Mouse (Mus musculus) heart, adult 2 months (tissue): ENCODE measurements around the gene Polr3b. TPM values are rescaled to one million over a fixed set of nuclear protein-coding genes. Genes with fewer than 3 reads are reported as not detected.

Source experiments
- DNase-seq, 2 experiments: peaks; one replicate each; pipeline ENCODE4 v3.0.0; 2021
- H3K27ac ChIP-seq: fragments of 200-600 bp; 2 replicates; pipeline ENCODE4 v1.8.1; 2022
- H3K27me3 ChIP-seq: fragments of 200-500 bp; 2 replicates; pipeline ENCODE4 v1.6.1; 2012; ENCODE audit warnings: mild to moderate bottlenecking, low read length, inconsistent platforms, mixed read lengths; ENCODE audit not compliant: control insufficient read depth, insufficient read depth
- H3K36me3 ChIP-seq: fragments of 200-500 bp; 2 replicates; pipeline ENCODE4 v1.6.1; 2012; ENCODE audit warnings: low read length, inconsistent platforms; ENCODE audit not compliant: control insufficient read depth, insufficient read depth
- H3K4me1 ChIP-seq: fragments of 200-500 bp; 2 replicates; pipeline ENCODE4 v1.6.1; 2011; ENCODE audit warnings: low read length; ENCODE audit not compliant: control insufficient read depth, insufficient read depth
- H3K4me3 ChIP-seq: fragments of 200-600 bp; 2 replicates; pipeline ENCODE4 v1.8.1; 2022
- H3K79me2 ChIP-seq: fragments of 200-500 bp; replicated peaks from 2 replicates; pipeline ENCODE4 v1.6.1; 2012; ENCODE audit warnings: mild to moderate bottlenecking, inconsistent platforms, low read length, moderate library complexity, mixed read lengths; ENCODE audit not compliant: control insufficient read depth, insufficient read depth
- H3K9ac ChIP-seq: fragments of 200-500 bp; 2 replicates; pipeline ENCODE4 v1.6.1; 2012; ENCODE audit warnings: low read depth, mild to moderate bottlenecking, control low read depth, inconsistent platforms, low read length, mixed read lengths
- CTCF ChIP-seq: fragments of 200-600 bp; IDR thresholded peaks from 2 replicates; pipeline ENCODE4 v1.8.1; 2022; ENCODE audit warnings: antibody characterized with exemption, mild to moderate bottlenecking, moderate library complexity
- EP300 ChIP-seq: fragments of 200-500 bp; IDR thresholded peaks from 2 replicates; pipeline ENCODE4 v1.6.1; 2011; ENCODE audit warnings: low read depth, low read length, control low read depth; ENCODE audit not compliant: insufficient read depth
- POLR2A ChIP-seq: fragments of 200-500 bp; IDR thresholded peaks from 2 replicates; pipeline ENCODE4 v1.6.1; 2011; ENCODE audit warnings: mild to moderate bottlenecking, low read depth, low read length, control low read depth; ENCODE audit not compliant: insufficient read depth
- WGBS: fragments of 180-500 bp; shearing (Covaris S2); methylation state at CpG from one replicate; pipeline ENCODE4 v1.1.7; 2018; 5-methylcytosine and 5-hydroxymethylcytosine counted together
- intact Hi-C: fragments of 180-260 bp; cut with DNase I; formaldehyde crosslinking; loops from one replicate; pipeline ENCODE4 v1.15.1; 2025
- polyA plus RNA-seq: library from polyadenylated mRNA; depleted of rRNA; stranded (reverse); fragments of >200 nt; gene quantifications from 2 replicates; pipeline ENCODE4 v1.2.3, GENCODE M21; 2012; rRNA removed
- total RNA-seq, 2 experiments: library from RNA; stranded (reverse); gene quantifications; 2 replicates each; pipeline ENCODE4 v1.2.3; 2021

The Polr3b gene
- total and polyA plus RNA-seq, 3 experiments: 3.0 to 10.9 (median 8.9) TPM

DNA sequence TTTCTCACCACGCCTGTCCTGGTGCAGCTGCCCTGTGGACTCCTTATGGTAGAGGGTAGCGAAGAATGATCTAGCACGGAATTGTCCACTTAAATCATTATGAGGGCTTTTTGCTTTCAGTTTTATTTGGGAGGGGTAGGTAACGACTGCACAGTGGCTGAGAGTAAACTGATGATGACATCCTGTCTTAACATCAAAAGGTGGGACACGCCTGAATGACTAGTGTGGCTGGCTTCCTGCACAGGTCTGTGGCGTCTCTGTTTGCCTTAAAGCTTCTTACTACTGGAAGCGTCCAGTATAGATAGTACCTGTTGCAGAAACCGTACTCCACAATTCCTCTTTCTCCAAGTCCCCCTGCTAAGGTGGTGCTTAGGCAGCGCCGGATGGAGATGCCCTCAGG is 146.7 kb downstream of the Polr3b start:
- Histone ChIP-seq H3K27ac (no peak overlapping the region), H3K79me2 (no peaks in the 10 kb centered on the region), H3K27me3 (no peaks in the 10 kb centered on the region), H3K4me3 (no peak overlapping the region), H3K9ac (no peak overlapping the region), H3K4me1 (peaks cover 6% of the 10 kb centered on the region; the same call in 1 of the 2 replicates), H3K36me3 (no peaks in the 10 kb centered on the region)
- intact Hi-C loops: no loop called here
- no peak for TF ChIP-seq EP300
- no peak for TF ChIP-seq POLR2A
- TF ChIP-seq CTCF: no peak
- WGBS: 76% methylated on average over 10 of the region's 10 CpGs
- DNase-seq: no peak

DNA sequence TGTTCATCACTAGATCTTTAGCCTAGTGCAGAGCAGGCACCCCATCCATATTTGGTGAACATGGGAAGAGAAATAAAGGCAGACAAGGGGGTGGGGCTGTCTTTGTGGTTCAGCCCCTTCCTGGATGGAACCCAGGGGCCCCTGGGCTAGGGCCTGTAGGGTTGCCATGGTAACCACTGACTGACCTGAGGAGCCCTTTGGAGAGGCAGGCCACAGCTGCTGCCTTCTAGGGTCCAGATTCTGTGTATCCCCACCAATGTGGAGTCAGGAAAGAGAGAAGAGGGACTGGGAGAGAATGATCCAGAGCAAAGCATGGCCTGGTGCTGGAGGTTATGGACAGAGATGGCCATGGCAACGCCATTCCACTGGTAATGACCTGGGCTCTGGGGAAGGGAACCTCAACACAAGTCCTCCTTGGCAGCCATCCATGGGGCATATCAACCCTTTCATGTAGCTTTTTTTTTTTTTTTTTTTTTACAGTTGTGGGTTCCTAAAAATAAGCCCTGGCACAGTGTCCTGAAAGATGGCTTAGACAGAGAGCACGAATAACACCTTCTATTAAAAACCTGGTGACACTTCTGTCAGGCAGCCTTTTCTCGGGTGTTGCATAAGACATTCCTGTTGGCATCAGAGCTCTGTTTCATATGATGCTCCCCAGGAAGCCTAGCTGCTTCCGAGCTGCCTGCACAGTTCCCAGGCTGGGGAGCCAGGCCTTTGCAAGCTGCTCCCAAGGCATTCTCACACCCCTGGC is 150.5 kb downstream of the Polr3b start:
- WGBS: 51% methylated on average over 4 of the region's 4 CpGs
- H3K9ac ChIP-seq: no peak overlapping the region
- no peaks in the 10 kb centered on the region for H3K27me3 ChIP-seq
- H3K79me2 ChIP-seq: no peaks in the 10 kb centered on the region
- intact Hi-C loops: loop anchor here (1.0 to 5.0 kb wide), 2 partner anchors 40 to 62 kb away; no protein-coding TSS in a partner anchor
- no peak overlapping the region for H3K4me3 ChIP-seq
- peak overlapping the region; percentile 59; the same call in 1 of the 2 replicates for H3K27ac ChIP-seq
- peaks cover 11% of the 10 kb centered on the region; the same call in 1 of the 2 replicates for H3K4me1 ChIP-seq
- no peak for TF ChIP-seq CTCF
- peak; percentile 47; the same call in 1 of the 2 replicates for TF ChIP-seq EP300
- TF ChIP-seq POLR2A: no peak
- no peaks in the 10 kb centered on the region for H3K36me3 ChIP-seq
- peak in 1 of 2 experiments; percentile 69 for DNase-seq

DNA sequence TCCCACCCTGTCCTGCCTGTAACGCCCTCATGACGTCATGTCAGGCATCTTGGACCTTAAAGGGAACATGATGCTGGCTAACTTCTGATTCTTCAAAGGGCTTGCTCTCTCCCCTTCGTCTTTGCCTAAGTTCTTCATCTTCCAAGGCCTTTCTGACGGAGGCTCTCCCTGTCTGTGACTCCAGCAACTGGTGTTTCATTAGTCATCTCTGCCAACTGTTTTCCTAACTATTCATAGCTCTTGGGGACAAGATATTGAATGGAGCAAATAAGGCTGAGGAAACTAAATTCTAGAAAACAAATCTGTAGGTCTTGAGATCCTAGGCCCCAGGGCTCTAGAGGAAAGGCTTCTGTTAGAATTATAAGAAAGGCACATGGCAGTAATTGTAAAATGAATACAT is 151.8 kb downstream of the Polr3b start:
- H3K27me3 ChIP-seq: no peaks in the 10 kb centered on the region
- TF ChIP-seq EP300 (no peak), POLR2A (no peak), CTCF (no peak)
- no peaks in the 10 kb centered on the region for H3K79me2 ChIP-seq
- WGBS: 80% methylated on average over 4 of the region's 4 CpGs
- H3K4me1 ChIP-seq: peaks cover 11% of the 10 kb centered on the region; the same call in 1 of the 2 replicates
- H3K36me3 ChIP-seq: no peaks in the 10 kb centered on the region
- DNase-seq: no peak
- H3K27ac ChIP-seq: no peak overlapping the region
- intact Hi-C loops: loop anchor here (1.0 to 5.0 kb wide), 2 partner anchors 38 to 64 kb away; no protein-coding TSS in a partner anchor
- no peak overlapping the region for H3K9ac ChIP-seq
- H3K4me3 ChIP-seq: no peak overlapping the region

DNA sequence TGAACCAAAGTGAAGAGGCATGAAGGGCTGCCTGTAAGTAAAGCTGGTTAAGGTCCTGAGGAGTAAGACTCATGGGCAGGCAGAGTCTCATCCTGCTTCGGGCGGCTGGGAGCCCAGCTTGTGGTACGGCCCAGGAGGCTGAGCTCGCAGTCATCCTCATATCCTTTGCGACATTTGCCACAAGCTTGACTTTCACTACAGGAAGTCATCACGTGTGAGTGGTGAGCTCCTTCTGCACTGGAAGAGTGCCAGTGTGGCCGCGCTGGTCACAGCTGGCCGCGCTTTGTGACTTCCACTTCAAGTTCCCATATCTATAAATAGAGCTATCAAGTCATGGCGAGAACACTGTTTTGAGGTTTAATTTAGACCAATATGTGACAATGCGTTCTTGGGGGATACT is 152.5 kb downstream of the Polr3b start:
- 1% methylated on average over 12 of the region's 12 CpGs for WGBS
- H3K27ac ChIP-seq: peak overlapping the region; percentile 61
- 0 out of 2 replicates have a peak overlapping the region, but pooled peaks have one; percentile 16 for H3K9ac ChIP-seq
- no peaks in the 10 kb centered on the region for H3K79me2 ChIP-seq
- intact Hi-C loops: loop anchor here (5.0 kb wide), 1 partner anchor 38 kb away; no protein-coding TSS in a partner anchor
- H3K4me1 ChIP-seq: peaks cover 11% of the 10 kb centered on the region; the same call in 1 of the 2 replicates
- H3K4me3 ChIP-seq: no peak overlapping the region
- peak; percentile 77 to 89 for DNase-seq
- no peaks in the 10 kb centered on the region for H3K27me3 ChIP-seq
- no peaks in the 10 kb centered on the region for H3K36me3 ChIP-seq
- TF ChIP-seq EP300 (peak; percentile 72; the same call in 1 of the 2 replicates), POLR2A (no peak)

Other genes with a start within 250 kb of the Polr3b start
- gene Nuak1, start 181.7 kb upstream of the Polr3b start, total RNA-seq: 10 to 100 TPM; 27.0 to 29.0 TPM
- 15.3 and 32.0 TPM in 2 replicates for gene Nuak1, start 181.7 kb upstream of the Polr3b start, polyA plus RNA-seq
- gene Ckap4, start 88.2 kb upstream of the Polr3b start, total RNA-seq: 10 to 100 TPM; 29.9 to 31.4 TPM
- 17.2 and 20.9 TPM in 2 replicates for gene Ckap4, start 88.2 kb upstream of the Polr3b start, polyA plus RNA-seq
- gene Tcp11l2, start 45.7 kb upstream of the Polr3b start, total RNA-seq: 100 to 1,000 TPM; 118 to 157 TPM
- gene Tcp11l2, start 45.7 kb upstream of the Polr3b start, polyA plus RNA-seq: 129 and 204 TPM in 2 replicates
- gene Rfx4, start 133.8 kb downstream of the Polr3b start, total RNA-seq: under 1 TPM in 1 of 2 experiments, not detected in 1; 0.09 TPM
- 0.06 TPM in 1 of 2 replicates, not detected in the other for gene Rfx4, start 133.8 kb downstream of the Polr3b start, polyA plus RNA-seq